Mouse (Mus musculus): Measurements from ENCODE around the gene Etl4.

- TF ChIP-seq EP300 (IDR thresholded peaks at IDR 0.05; ENCODE audit: low read depth) (no peak), CTCF (IDR thresholded peaks at IDR 0.05; ENCODE audit: low read depth) (no peak)
Measured at GRCm38 (mm10) chr2:20710589-20710988, 801.0 kb downstream of the Etl4 start.

All from heart, postnatal 0 days (tissue).